Mouse (Mus musculus): Measurements from ENCODE around the gene Gm27021. TPM values are rescaled to one million over a fixed set of nuclear protein-coding genes. Genes with fewer than 3 reads are reported as not detected.

The Gm27021 gene
- total RNA-seq (2023): not detected in 2 replicates

DNA sequence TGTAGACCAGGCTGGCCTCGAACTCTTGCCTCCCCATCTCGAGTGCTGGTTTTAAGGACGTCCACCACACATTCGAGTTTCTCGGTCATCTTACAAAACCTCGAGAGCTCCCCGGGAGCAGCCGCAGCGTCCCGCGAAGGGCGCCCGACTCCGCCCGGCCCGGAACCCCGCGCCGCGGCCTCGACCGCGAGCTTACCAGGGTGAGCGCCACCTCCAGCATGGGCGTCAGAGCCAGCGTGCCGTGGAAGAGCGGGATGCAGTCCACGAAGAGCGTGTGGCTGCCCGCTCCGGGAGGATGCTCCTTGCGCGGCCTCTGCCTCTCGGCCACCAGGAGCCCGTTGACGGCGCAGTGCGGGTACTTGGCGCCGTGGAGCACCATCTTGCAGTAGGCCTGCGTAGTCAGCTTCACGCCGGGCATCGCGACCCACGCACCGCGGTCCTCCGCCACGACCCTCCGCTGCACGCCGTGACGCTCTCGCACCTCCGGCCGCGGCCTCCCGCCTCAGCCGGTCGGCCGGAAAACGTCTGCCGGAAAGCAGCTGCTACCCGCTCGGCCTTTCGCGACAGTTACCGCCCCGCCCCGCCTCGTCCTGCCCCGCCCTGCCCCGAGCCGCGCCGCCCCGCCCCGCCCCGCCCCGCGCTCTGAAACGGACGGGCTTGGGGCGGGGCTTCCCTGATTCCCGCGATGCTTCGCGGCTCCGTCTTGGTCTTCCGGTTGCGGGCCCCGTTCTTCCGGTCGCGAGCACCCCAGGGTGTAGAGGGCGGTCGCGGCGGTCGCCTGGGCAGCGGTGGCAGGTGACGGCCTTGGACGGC lies at the start of gene Gm27021, which contains the start of gene Cox4i1:
TSS of gene Gm27021 (minus strand) at position 519 of the 813 bp plus-strand sequence.
TSS of gene Cox4i1 (plus strand) at position 662 of the 813 bp plus-strand sequence.

DNA sequence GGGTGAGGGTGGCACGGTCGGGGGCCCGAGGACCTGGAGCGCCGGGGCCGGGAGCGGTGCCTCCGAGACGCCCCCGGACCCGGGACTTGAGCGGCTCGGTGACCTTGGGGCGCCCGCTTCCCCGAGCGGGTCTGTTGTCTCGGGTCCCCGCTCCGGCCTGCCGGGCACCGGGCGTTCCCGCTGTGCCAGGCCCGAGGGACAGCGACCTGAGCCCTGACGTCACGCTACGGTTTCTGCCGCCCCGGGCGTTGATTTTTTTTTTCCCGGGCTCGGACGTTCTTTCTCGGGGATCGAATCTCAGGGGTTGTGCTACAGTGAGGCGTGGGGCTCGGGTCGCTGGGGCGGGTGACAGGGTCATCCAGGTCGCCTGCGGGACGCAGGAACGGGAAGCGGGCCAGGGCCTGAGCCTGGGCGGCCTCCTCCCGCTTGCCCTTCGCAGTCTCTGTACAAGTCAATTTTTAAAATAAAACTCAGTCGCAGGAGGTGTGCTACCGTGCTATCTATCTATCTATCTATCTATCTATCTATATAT lies 561 bp upstream of the Gm27021 start, which contains the start of gene Emc8:
TSS of gene Emc8 (minus strand) at position 200 of the 532 bp plus-strand sequence.

DNA sequence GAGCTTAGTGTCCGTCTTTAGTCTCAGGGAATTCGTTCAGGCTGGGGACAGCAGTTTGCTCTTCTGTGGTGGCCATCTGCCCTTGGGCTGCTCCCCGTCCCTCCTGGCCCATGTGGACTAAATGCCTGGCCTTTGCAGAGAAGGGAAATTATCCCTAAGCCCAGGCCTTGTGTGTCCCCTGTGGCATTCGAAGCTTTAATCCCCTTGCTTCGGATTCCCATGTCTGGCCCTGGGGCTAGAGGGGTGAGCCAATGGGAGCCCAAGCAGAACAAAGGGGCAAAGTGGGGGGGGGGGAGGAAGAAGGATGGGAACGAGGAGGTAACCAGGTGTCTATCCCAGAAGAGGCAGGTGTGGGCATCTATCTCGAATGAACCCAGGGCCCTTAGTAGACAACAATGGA lies 20.3 kb downstream of the Gm27021 start, which contains the start of gene 1190005I06Rik:
TSS of gene 1190005I06Rik (minus strand) at position 101 of the 400 bp plus-strand sequence.

DNA sequence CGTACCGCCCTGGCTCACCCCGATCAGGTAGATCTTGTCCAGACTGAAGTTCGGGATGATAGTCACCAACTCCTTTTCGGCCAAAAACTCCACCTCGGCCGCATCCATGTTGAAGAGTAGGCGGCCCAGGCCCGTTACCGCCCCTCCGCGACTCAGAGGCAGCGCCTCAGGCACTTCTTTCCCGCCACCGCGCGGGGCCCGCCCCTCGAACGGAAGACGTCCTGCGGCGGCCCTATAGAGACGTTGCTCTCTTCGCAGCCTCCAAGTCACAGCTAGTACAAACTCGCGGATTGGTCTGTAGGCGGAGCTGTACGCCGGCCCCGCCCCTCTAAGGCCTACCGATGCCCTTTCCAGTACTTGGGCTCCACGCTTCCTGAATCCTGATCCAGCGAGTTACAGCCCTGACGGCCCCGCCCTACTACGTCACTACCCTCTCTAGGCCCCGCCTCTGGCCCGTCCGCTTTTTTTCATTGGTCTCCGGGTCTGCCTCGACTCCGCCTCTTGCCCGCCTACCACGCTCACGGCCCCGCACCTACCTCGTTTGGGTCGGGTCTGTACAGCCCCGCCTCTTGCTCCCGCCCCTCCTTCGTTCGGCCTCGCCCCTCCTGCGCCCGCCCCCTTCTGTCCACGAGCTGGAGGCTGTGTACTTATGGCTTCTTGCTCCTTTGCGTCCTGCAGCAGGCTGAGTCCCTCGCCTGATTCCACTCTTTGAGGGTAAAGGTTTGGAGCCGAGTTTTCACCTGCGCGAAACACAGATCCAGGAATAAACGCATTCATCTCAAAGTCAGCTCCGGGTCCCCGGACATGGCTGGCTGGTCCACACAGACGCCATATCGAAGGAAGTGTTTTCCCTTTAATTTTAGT lies 78.7 kb downstream of the Gm27021 start, which contains the start of gene Gins2:
TSS of gene Gins2 (minus strand) at position 397 of the 864 bp plus-strand sequence.

Other genes with a start within 250 kb of the Gm27021 start
- 10.4 and 19.8 TPM in 2 replicates for gene Gins2, start 78.8 kb downstream of the Gm27021 start, total RNA-seq (2023)
- not detected in 2 replicates for gene 1190005I06Rik, start 20.4 kb downstream of the Gm27021 start, total RNA-seq (2023)
- gene Cox4i1, start 143 bp upstream of the Gm27021 start, total RNA-seq (2023): 356 and 399 TPM in 2 replicates
- gene Emc8, start 494 bp upstream of the Gm27021 start, total RNA-seq (2023): 18.8 and 29.8 TPM in 2 replicates
- gene Irf8, start 68.3 kb upstream of the Gm27021 start, total RNA-seq (2023): 65.3 and 75.5 TPM in 2 replicates